Mouse (Mus musculus): ENCODE data around the gene Rapgef3. TPM values are rescaled to one million over a fixed set of nuclear protein-coding genes. Genes with fewer than 3 reads are reported as not detected.

The Rapgef3 gene
- total RNA-seq, 4 experiments from 2014 or later = 38.3 to 61.9 (median 47.0) TPM

GRCm38 (mm10) chr15:97748309-97748708 is 19.5 kb downstream of the Rapgef3 start:
- no peak for DNase-seq (ENCODE audit: low spot score in 2 of 2)

- no peak for DNase-seq (ENCODE audit: low spot score in 2 of 2)
These were observed 20.3 kb downstream of the Rapgef3 start for GRCm38 (mm10) chr15:97747486-97747885.

- no peak for DNase-seq (ENCODE audit: low spot score in 2 of 2)
These were observed 21.0 kb downstream of the Rapgef3 start for GRCm38 (mm10) chr15:97746748-97747147.

GRCm38 (mm10) chr15:97746278-97746677 is 21.5 kb downstream of the Rapgef3 start:
- no peak for DNase-seq (ENCODE audit: low spot score in 2 of 2)

GRCm38 (mm10) chr15:97745331-97745730 is 22.4 kb downstream of the Rapgef3 start:
- peak in 1 of 2 experiments; percentile 35 for DNase-seq (ENCODE audit: low spot score in 2 of 2)

GRCm38 (mm10) chr15:97744930-97745329 is 22.8 kb downstream of the Rapgef3 start:
- DNase-seq (ENCODE audit: low spot score in 2 of 2) = no peak

- no peak for DNase-seq (ENCODE audit: low spot score in 2 of 2)
These were observed 23.7 kb downstream of the Rapgef3 start for GRCm38 (mm10) chr15:97743961-97744525.

GRCm38 (mm10) chr15:97743210-97743609 is 24.6 kb downstream of the Rapgef3 start:
- DNase-seq (ENCODE audit: low spot score in 2 of 2) = no peak

- no peak for DNase-seq (ENCODE audit: low spot score in 2 of 2)
These were observed 25.2 kb downstream of the Rapgef3 start for GRCm38 (mm10) chr15:97742600-97742999.

- DNase-seq (ENCODE audit: low spot score in 2 of 2) = no peak
These were observed 25.7 kb downstream of the Rapgef3 start for GRCm38 (mm10) chr15:97742074-97742473.

- no peak for DNase-seq (ENCODE audit: low spot score in 2 of 2)
These were observed 26.1 kb downstream of the Rapgef3 start for GRCm38 (mm10) chr15:97741662-97742061.

GRCm38 (mm10) chr15:97740283-97740732 is 27.5 kb downstream of the Rapgef3 start:
- no peak for DNase-seq (ENCODE audit: low spot score in 2 of 2)

- no peak for DNase-seq (ENCODE audit: low spot score in 2 of 2)
These were observed 28.8 kb downstream of the Rapgef3 start for GRCm38 (mm10) chr15:97738923-97739322.

GRCm38 (mm10) chr15:97731988-97732387 is 35.8 kb downstream of the Rapgef3 start:
- DNase-seq (ENCODE audit: low spot score in 2 of 2) = no peak

- DNase-seq (ENCODE audit: low spot score in 2 of 2) = no peak
These were observed 36.7 kb downstream of the Rapgef3 start, which contains the start of gene Endou for GRCm38 (mm10) chr15:97731111-97731510. Endou (minus strand) TSS chr15:97731339.

GRCm38 (mm10) chr15:97730365-97730764 is 37.4 kb downstream of the Rapgef3 start:
- DNase-seq (ENCODE audit: low spot score in 2 of 2) = no peak

GRCm38 (mm10) chr15:97728804-97729203 is 39.0 kb downstream of the Rapgef3 start:
- peak in 1 of 2 experiments; percentile 62 for DNase-seq (ENCODE audit: low spot score in 2 of 2)

- DNase-seq (ENCODE audit: low spot score in 2 of 2) = no peak
These were observed 39.4 kb downstream of the Rapgef3 start for GRCm38 (mm10) chr15:97728394-97728793.

GRCm38 (mm10) chr15:97727520-97727919 is 40.3 kb downstream of the Rapgef3 start:
- DNase-seq (ENCODE audit: low spot score in 2 of 2) = no peak

GRCm38 (mm10) chr15:97727048-97727447 is 40.7 kb downstream of the Rapgef3 start:
- DNase-seq (ENCODE audit: low spot score in 2 of 2) = no peak

- DNase-seq (ENCODE audit: low spot score in 2 of 2) = no peak
These were observed 41.5 kb downstream of the Rapgef3 start for GRCm38 (mm10) chr15:97726310-97726709.

GRCm38 (mm10) chr15:97725198-97725785 is 42.5 kb downstream of the Rapgef3 start:
- DNase-seq (ENCODE audit: low spot score in 2 of 2) = no peak

Measured in left cerebral cortex, adult 8-10 months (tissue).